Mouse (Mus musculus) kidney, adult 2 months (tissue): ENCODE measurements around the gene Cacna1h. TPM values are rescaled to one million over a fixed set of nuclear protein-coding genes. Genes with fewer than 3 reads are reported as not detected.
A peak's percentile ranks its signal among the peaks of the same experiment; 100 is the strongest.

Source experiments
- DNase-seq: peaks from one replicate; pipeline ENCODE4 v3.0.0; 2021
- H3K27ac ChIP-seq: fragments of 200-500 bp; 2 replicates; pipeline ENCODE4 v1.5.1; 2012; ENCODE audit warnings: low read depth, low read length, control low read depth, inconsistent platforms; ENCODE audit not compliant: insufficient read depth
- H3K27me3 ChIP-seq: fragments of 200-500 bp; replicated peaks from 2 replicates; pipeline ENCODE4 v1.6.1; 2012; ENCODE audit warnings: mild to moderate bottlenecking, moderate library complexity, low read length, inconsistent platforms; ENCODE audit not compliant: control insufficient read depth, insufficient read depth
- H3K36me3 ChIP-seq: fragments of 200-500 bp; 2 replicates; pipeline ENCODE4 v1.6.1; 2012; ENCODE audit warnings: mild to moderate bottlenecking, moderate library complexity, low read length, inconsistent platforms; ENCODE audit not compliant: control insufficient read depth, insufficient read depth
- H3K4me1 ChIP-seq: fragments of 200-500 bp; 2 replicates; pipeline ENCODE4 v1.6.1; 2011; ENCODE audit warnings: low read length; ENCODE audit not compliant: control insufficient read depth, insufficient read depth
- H3K4me3 ChIP-seq: fragments of 200-500 bp; 2 replicates; pipeline ENCODE4 v1.5.1; 2011; ENCODE audit warnings: mild to moderate bottlenecking, low read depth, low read length, control low read depth; ENCODE audit not compliant: insufficient read depth
- CTCF ChIP-seq: fragments of 200-500 bp; conservative IDR thresholded peaks from 2 replicates; pipeline ENCODE4 v1.5.1; 2011; ENCODE audit warnings: low read depth, mild to moderate bottlenecking, control low read depth, low read length, moderate library complexity, mixed read lengths; ENCODE audit not compliant: insufficient read depth, insufficient read length
- POLR2A ChIP-seq: fragments of 200-500 bp; IDR thresholded peaks from one replicate; pipeline ENCODE4 v1.6.1; 2011; ENCODE audit warnings: low read depth, low read length, control low read depth
- WGBS: fragments of 180-500 bp; shearing (Covaris S2); methylation state at CpG from one replicate; pipeline ENCODE4 v1.1.7; 2018; 5-methylcytosine and 5-hydroxymethylcytosine counted together
- polyA plus RNA-seq: library from polyadenylated mRNA; depleted of rRNA; stranded (reverse); fragments of >200 nt; gene quantifications from 2 replicates; pipeline ENCODE4 v1.2.3, GENCODE M21; 2012

Cacna1h gene
- polyA plus RNA-seq, 1 experiment: 0.44 TPM

DNA sequence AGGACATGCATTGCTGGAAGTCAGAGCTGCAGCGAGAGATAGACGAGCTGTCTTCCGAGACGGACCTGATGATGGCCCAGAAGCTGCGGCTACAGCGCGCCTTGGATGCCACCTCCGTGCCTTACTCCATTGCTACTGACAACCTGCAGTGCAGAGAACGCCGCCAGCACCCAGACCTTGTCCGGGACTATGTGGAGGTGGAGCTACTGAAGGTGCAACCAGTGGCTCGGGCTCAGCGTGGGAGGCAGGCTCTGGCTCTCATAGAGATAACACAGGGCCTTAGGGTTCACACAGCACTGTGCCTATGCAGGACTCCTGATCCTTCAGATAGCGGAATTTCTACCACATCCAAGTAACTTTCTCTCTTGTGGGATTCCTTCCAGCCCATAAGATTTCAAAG lies 38.5 kb upstream of the Cacna1h start:
- no peak overlapping the region for H3K27ac ChIP-seq
- TF ChIP-seq CTCF (no peak), POLR2A (no peak)
- no peaks in the 10 kb centered on the region for H3K27me3 ChIP-seq
- H3K36me3 ChIP-seq: no peaks in the 10 kb centered on the region
- WGBS: 45% methylated on average over 14 of the region's 14 CpGs
- DNase-seq: no peak
- no peak overlapping the region for H3K4me3 ChIP-seq
- no peaks in the 10 kb centered on the region for H3K4me1 ChIP-seq

DNA sequence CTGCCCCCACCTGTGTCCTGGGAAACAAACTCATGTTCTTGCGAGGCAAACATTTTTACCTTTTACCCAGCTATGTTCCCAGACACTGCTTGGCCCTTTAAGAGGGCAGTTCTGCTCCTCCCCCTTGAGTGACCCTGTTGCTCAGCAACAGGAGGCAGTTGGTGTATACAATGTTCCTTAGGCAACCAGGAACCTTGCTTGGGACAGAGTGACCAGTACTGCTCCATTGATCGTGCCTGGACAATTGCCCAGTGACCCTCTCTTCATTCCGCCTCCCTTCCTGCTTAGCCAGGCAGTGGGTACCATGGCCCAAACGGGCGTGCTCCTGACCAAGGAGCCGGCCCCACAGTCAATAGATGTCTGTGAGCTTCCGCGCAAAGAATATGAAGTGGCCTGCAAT lies 37.8 kb upstream of the Cacna1h start:
- WGBS: 35% methylated on average over 8 of the region's 8 CpGs
- H3K27me3 ChIP-seq: no peaks in the 10 kb centered on the region
- no peak overlapping the region for H3K4me3 ChIP-seq
- no peak for TF ChIP-seq POLR2A
- no peaks in the 10 kb centered on the region for H3K36me3 ChIP-seq
- DNase-seq: peak; percentile 37
- H3K4me1 ChIP-seq: no peaks in the 10 kb centered on the region
- no peak overlapping the region for H3K27ac ChIP-seq

DNA sequence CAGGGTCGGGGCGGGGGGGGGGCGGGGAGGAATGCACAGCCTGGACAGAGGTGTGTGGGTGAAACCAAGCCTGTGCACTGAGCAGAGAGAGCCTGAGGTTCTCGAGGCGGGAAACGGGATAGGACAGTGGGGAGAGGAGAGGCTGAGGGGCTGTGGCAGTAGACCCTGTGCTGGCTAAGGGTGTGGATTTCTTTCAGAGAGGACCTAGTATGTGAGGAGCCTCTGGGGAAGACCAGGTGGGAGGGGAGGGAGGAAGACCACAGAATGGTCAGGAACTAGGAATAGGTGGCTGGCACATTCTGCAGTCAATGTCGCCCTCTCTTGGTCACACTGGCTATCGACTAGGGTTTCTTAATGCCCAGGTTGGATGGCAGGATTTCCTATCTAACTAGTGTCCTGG lies 36.2 kb upstream of the Cacna1h start:
- no peak overlapping the region for H3K4me3 ChIP-seq
- WGBS: 23% methylated on average over 8 of the region's 8 CpGs
- DNase-seq: peak; percentile 65

GRCm38 (mm10) chr17:25468301-25468700 lies 34.7 kb upstream of the Cacna1h start:
- Histone ChIP-seq H3K4me1 (no peaks in the 10 kb centered on the region), H3K27ac (no peak overlapping the region), H3K4me3 (no peak overlapping the region), H3K27me3 (no peaks in the 10 kb centered on the region), H3K36me3 (no peaks in the 10 kb centered on the region)
- no peak for TF ChIP-seq POLR2A
- no peak for TF ChIP-seq CTCF
- WGBS: 71% methylated on average over 6 of the region's 6 CpGs
- DNase-seq: no peak

More for the DNA sequence above, 36.2 kb upstream of the Cacna1h start:
- TF ChIP-seq POLR2A (no peak), CTCF (peak; percentile 98)
- Histone ChIP-seq H3K27ac (no peak overlapping the region), H3K27me3 (no peaks in the 10 kb centered on the region), H3K36me3 (no peaks in the 10 kb centered on the region), H3K4me1 (no peaks in the 10 kb centered on the region)

- no peak overlapping the region for H3K27ac ChIP-seq
- WGBS: 64% methylated on average over 6 of the region's 6 CpGs
These were observed 34.2 kb upstream of the Cacna1h start for GRCm38 (mm10) chr17:25467781-25468180.

GRCm38 (mm10) chr17:25466257-25466656 lies 32.7 kb upstream of the Cacna1h start:
- no peak for TF ChIP-seq CTCF
- TF ChIP-seq POLR2A: no peak
- H3K4me1 ChIP-seq: no peaks in the 10 kb centered on the region

More at GRCm38 (mm10) chr17:25467781-25468180, 34.2 kb upstream of the Cacna1h start:
- Histone ChIP-seq H3K36me3 (no peaks in the 10 kb centered on the region), H3K27me3 (no peaks in the 10 kb centered on the region), H3K4me3 (no peak overlapping the region), H3K4me1 (no peaks in the 10 kb centered on the region)
- TF ChIP-seq CTCF (no peak), POLR2A (no peak)
- DNase-seq: no peak

DNA sequence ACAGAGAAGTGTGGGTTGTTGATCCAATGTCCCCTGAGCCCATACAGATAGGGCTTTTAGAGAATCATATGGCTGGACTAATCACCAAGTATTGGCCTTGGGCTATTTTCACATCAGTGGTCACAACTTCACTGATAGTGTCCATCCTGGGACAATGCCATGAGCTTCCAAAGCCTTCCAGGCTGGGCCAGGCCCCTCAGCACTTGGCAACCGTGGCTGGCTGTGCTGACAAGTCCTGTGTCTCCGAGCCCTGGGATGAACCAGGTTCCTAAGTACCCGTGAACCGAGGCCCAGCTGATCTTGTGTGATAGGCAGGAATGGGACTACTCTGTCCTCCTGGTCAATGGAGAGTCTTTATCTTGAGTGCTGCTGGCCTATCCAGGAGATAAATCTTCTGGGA lies 30.5 kb upstream of the Cacna1h start:
- Histone ChIP-seq H3K4me3 (no peak overlapping the region), H3K27me3 (no peaks in the 10 kb centered on the region), H3K36me3 (no peaks in the 10 kb centered on the region), H3K27ac (no peak overlapping the region), H3K4me1 (no peaks in the 10 kb centered on the region)
- no peak for DNase-seq
- WGBS: 84% methylated on average over 4 of the region's 4 CpGs
- TF ChIP-seq CTCF: no peak
- TF ChIP-seq POLR2A: no peak

More at GRCm38 (mm10) chr17:25466257-25466656, 32.7 kb upstream of the Cacna1h start:
- no peak overlapping the region for H3K27ac ChIP-seq
- H3K4me3 ChIP-seq: no peak overlapping the region
- WGBS: 82% methylated on average over 2 of the region's 2 CpGs
- DNase-seq: no peak
- H3K36me3 ChIP-seq: no peaks in the 10 kb centered on the region
- no peaks in the 10 kb centered on the region for H3K27me3 ChIP-seq

- Histone ChIP-seq H3K27ac (no peak overlapping the region), H3K4me3 (no peak overlapping the region), H3K4me1 (no peaks in the 10 kb centered on the region), H3K27me3 (no peaks in the 10 kb centered on the region), H3K36me3 (no peaks in the 10 kb centered on the region)
- TF ChIP-seq CTCF: no peak
- TF ChIP-seq POLR2A: no peak
- no peak for DNase-seq
- 65% methylated on average over 4 of the region's 4 CpGs for WGBS
These were observed 29.9 kb upstream of the Cacna1h start for GRCm38 (mm10) chr17:25463326-25463945.
